Mouse (Mus musculus): Measurements from ENCODE around the gene Rlim.

Rlim gene

DNA sequence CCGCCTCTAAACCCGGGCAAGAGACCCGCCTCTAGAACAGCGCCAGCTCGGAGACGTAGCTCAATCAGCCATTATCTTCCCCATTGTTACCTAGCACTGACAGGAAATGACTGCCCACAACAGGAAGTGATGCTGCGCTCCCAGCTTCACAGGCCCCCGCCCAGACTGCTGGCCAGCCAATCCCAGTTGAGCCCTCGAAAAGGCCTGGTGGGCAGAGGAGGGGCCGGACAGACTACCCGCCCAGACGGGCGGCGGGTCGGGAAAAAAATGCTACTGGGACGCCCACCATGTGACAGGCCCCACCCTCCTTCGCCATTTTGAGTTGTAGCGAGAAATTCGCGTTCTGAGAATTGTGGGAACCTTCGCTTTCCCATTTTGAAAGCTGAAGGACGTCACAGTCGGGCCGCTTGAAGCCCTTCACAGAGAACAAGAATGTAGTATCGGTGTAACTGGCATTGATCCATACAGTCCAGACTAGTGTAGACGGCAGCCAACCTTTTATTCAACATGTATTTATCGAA lies at the start of gene Rlim:
Gene Rlim, minus strand, starts transcription at position 116 of the 521 bp plus-strand sequence.
- peak; percentile 85 to 90 for DNase-seq

DNA sequence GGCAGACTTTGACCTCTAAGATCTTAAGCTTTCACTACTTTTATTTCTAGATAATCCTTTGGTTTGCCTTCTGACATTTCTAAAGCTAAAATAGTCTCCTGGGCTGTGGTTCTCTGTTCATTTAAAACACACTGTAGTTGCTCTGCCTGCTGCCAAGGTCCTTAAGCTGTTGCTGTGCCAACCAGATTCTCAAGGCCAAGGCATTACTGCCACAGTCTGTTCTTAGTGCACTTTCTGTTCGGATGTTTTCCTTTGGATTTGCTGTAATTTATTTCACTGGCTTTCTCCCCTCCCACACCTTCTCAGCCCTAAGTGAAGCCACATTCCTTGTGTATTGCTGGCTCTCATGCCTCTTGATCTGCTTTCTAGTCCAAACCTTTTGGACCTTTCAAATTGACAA lies 36.1 kb upstream of the Rlim start:
- DNase-seq = no peak

DNA sequence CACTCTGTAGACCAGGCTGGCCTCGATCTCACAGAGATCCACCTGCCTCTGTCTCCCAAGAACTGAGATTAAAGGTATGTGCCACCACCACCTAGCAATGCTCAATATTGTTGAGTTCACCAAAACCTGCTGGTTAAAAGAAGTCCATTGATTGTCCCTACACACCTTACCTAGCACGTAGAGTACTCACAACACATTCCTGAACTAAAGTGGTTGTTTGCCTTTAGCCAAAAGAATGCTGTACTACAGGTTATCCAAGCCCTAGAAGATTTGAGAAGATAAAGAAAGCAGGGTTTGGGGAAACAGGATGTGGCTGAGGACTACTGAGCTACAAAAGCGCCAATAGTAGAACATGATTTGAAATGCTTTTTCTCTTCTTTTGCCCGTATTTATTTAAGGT lies 34.0 kb upstream of the Rlim start:
- DNase-seq = no peak

DNA sequence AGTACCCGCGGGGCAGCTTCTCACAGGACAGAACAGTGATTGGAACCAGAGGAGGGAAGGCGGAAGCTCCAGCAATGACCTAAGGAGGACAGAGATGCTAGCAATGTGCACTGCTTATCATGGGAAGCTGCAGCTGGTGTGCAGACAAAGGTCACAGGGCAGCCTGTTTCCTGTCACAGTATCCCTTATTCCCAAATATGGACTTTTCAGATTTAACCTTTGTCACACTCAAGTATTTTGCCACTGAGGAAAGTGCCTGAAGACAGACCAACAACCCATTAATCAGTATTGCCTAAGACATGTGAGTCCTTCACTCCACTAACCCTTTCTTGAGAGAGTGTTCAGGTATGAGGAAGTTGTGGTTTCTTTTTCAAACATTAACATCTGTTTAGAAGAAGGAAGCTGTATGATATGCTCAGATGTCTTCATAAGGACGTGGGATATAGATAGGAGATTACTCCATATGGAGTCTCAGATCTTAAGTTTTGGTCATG lies 32.3 kb upstream of the Rlim start:
- DNase-seq = no peak

DNA sequence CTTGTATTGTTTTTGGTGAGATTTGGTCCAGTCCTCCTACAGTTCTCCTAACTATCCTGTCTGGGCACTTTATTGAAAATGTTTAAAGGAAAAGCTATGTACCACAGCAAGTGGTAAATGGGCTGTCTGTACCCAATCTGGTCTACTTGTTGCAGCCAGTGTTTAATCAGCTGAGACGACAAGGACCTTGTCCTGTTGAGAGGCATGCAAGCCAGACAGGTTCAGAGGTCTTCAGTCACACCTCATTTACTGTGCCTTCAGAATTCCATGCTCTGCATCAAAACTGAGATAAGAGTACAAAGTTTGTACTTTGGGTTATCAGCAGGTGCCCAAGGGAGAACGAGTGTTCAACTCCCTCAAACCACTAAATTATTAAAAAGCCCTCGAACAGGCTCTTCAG lies 13.7 kb upstream of the Rlim start:
- no peak for DNase-seq

DNA sequence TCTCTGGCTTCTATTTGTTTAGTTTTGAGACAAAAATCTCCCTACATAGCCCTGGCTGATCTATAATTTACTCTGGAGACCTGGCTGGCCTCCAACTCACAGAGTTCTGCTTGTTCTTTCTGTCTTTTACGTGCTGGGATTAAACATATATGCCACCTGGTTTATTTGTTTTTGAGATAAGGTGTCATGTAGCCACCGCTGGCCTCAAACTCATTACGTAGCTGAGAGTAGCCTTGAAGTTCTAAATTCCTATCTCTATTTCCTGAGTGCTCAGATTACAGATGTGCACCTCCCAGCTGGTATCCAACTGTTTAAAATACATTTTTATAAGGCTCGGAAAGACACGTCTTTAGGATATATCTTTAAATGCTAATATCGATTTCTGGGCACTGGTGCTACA lies 12.8 kb upstream of the Rlim start:
- DNase-seq = no peak

DNA sequence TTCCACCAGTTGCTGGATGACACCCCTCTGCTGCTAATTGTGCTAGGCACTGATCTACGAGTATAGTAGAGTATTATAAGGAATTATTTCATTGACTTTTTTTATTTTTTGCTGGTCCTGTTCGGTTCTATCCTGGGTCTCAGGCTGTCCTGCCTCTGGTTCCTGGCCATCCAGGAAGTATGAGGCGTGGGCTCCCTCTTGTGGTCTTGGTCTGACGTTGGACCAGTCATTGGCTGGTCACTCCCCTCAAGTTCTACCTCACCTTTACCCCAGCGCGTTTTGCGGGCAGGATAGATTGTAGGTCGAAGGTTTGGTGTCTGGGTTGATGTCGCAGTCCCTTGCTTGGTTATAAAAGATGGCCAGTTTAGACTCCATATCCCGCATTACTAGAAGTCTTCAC lies 10.6 kb upstream of the Rlim start:
- peak in 1 of 2 experiments; percentile 12 for DNase-seq

DNA sequence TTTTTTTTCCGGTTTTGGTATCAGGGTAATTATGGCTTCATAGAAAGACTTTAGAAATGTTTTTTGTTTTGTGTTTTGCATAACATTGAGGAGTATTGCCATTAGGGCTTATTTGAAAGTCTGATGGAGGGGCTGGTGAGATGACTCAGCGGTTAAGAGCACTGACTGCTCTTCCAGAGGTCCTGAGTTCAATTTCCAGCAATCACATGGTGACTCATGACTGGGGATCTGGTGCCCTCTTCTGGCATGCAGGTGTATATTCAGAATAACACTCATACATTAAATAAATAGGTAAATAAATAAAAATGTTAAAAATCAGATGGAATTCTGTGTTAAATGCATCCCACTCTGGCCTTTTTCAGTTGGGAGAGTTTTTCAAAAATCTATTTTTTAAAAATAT lies 9.3 kb upstream of the Rlim start:
- peak in 1 of 2 experiments; percentile 37 for DNase-seq

DNA sequence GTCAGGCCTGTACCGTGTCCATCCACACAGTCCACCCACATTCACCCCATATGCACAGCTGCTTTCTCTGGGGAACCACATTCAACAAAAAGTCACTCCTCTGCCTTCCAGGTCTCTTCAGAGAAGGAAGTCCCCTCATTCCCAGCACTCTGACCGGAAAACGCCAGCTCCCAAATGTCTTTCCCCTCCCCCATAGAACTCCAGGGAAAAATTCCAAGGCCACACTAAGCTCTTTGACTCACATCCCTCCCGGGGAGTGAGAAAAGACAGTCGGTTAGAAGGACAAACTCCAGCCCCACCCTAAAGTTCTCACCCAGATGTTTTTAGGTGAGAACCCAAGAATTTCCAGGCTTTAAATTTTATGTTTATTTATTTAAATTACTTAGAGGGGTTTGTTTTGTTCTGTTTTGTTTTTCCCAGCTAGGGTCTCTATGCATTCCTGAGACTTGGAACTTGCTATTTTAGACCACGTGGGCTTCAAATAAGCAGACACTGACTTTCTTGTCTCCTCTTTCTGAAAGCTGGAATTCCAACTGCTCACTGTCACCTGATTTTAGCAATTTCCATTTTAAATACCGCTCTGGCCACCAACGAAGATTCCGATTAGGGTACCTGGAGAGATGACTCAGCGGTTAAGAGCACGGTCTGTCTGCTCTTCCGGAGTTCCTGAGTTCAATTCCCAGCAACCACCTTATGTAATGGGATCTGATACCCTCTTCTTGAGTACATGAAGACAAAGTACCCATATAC lies 6.3 kb upstream of the Rlim start:
- DNase-seq = no peak

DNA sequence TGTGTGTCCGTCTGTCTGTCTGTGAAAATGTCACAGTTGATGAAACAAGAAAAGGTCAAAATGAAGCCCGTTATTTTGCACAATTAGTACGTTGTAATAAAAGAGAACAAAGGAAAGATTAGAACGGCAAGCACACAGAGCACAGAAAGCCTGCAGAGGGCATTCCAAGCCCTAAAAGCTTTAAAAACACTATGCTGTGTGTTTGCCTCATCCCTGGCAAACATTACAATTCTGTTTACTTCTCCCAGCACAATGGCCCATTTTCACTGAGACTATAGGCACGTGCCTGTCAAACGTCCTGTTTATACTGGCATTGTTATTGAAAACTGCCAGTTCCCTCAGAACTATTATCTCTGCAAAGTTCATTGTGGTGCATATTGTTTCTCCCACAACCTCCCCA lies 5.1 kb upstream of the Rlim start:
- no peak for DNase-seq

DNA sequence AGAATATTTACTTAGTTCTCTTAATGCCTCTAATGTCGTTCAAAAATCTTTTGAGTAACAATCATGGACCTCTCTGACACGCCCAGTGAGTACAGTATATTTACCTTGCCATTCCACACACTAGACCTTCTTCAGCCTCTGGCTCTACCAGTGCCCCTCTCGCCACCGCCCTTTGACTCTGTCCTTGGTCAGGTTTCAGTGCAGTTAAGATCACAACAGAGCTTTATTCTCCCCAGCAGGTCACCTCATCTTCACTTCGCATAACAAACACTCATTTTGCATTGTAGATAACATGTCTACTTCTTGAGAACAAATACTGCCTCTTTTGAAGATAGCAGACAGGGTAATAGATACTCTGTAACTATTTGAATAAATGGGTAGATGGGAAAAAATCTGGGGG lies 3.9 kb upstream of the Rlim start:
- DNase-seq = no peak

DNA sequence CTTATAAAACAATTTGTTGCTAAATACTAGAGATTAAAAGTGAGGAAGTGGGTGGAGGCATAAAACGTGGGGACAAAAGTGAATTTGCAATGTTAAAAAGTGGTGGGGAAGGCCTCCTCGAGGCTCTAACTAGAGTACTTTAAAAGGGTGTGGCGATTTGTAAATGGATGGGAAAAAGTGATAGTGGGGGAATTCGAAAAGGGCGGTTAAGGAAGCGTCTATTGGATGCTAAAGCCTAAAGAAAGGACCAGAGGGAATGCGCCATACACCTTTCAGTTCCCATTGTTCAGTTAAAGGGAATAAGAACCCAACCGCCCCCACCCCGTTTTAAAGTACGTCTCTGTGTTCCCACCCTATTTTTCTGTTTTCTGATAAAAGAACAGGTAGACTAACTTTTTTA lies 722 bp upstream of the Rlim start:
- no peak for DNase-seq

DNA sequence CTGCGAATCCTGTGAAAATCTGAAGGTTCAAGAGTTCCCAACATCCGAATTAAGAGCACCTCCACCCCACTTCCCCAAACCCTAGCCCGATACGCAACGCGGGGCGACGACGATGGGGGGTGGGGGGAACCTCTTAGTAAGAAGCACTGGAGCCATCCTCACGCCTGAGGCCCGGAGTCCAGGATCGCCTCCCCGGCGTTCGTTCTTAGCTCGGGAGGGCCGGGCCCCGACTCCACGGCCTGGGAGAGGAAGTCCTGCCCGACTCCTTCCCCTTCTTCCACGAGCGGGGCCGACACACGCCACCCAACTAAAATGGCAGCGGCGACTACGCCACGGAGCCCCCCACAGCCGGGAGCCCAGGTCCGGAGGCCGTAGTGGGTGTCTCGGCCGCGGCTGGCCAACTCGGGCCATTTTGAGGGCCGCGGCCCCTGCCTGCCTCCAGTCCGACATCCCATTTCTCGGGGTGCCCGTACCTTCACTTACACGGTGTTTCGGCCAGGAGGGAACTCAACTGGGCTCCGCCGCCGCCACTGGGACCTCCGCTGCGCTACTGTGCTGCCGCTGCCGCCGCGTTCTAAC lies 405 bp downstream of the Rlim start:
- DNase-seq = no peak

DNA sequence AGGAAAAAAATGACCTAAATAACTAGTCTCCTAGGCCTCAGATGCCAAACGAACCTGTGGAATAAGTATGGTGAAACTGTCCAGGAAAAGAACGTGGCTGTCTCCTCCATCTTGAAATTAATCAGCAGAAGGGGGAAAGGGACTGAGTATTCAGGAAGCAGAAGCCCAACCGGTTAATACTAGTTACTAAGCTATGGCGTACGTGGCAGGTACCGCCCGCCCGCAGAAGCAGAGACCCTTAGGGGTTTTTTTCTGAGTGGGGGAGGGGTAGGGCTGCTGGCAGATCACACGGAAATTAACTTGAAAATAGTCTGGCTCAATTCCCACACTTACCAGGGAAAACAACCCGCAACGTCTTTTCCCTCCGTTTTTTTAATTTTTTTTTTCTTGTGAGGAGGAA lies 1.0 kb downstream of the Rlim start:
- DNase-seq = peak in 1 of 2 experiments; percentile 9

DNA sequence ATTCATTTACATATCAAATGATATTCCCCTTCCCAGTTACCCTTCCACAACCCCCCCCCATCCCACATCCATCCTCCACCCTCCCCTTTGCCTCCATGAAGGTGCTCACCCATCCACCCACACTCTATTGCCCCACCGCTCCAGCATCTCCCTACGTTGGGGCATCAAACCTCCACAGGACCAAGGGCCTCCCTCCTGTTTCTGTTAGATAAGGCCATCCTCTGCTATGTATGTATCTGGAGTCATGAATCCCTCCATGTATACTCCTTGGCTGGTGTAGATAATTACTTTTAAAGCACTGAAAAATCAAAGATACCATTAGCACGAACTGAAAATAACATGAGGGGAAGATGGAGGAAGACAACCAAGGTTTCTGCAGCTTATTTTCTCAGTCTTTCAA lies 41.4 kb downstream of the Rlim start:
- DNase-seq = no peak

DNA sequence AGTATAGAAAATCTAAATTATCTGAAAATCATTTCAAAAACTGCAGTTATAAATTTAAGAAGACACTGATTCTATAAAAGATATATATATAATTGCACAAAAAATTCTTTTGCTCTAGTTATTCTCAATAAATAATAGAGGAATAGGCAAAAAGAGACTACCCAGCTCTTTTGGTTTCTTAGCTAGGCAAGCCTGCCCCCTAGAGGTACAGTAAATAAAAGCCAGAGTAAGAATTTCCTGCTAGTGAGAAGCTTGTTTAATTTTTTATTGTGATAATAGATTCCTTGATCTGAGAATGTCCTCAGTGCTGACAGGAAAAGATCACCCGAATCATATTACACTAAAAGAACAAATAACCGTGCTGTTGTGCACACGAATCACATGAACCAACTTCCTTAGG lies 43.8 kb downstream of the Rlim start:
- DNase-seq = peak in 1 of 2 experiments; percentile 31

DNA sequence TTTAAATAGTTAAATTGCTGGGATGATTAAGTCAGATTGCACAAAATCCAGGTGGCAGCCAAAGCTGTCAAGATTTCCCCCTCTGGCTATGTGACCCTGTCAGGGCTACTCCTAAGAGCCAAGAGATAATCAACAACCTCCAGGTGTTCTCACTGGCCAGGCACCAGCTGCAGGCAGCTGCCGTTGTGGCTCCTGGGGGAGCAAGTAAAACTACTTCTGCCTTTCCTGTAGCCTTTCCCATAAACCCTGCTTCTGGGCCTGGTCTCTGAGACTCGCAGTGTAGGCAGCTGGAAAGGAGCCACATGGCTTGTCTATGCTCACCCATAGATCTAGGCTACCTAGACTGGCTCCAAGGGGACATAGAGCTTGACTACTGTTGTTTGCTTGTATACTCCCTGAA lies 58.6 kb downstream of the Rlim start:
- DNase-seq = no peak

DNA sequence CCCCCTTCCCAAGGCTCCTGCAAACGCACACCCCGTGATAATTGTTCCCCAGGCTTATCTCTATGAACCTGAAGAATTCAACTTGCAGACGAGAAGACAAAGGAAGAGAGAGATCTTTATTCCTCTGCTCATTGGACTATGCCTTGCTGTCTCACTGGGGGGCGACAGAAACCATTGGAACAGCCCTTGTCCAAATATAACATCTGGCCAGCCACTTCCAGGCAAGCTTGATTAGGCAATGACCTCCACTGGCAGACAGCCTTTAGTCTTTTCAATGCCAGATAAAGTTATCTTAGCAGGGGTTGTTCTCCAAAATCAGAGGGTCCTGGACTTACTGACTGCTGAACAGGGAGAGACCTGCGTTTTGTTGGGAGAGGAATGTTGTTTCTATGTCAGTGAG lies 62.1 kb downstream of the Rlim start:
- no peak for DNase-seq

DNA sequence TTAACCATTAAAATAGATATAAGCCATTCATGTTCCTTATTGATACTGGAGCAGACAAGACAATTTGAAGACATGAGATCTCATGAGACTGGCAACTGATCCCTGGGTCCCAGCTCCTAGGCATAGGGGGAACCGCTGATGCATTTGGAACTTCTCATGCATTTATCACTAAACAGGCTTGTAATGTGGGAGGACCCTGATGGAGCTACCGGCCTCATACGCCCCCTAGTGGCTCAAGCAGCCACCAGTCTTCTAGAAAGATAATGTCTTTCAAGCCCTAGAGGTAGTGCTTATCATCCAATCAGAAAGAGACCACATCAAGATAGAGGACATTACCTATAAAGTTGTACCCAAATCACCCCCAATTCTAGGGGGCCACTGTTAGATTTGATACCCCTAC lies 66.3 kb downstream of the Rlim start:
- peak; percentile 20 to 61 for DNase-seq

Measured in cerebellum, postnatal 25 days (tissue).